Mouse (Mus musculus): Measurements from ENCODE around the gene Med25.

DNA sequence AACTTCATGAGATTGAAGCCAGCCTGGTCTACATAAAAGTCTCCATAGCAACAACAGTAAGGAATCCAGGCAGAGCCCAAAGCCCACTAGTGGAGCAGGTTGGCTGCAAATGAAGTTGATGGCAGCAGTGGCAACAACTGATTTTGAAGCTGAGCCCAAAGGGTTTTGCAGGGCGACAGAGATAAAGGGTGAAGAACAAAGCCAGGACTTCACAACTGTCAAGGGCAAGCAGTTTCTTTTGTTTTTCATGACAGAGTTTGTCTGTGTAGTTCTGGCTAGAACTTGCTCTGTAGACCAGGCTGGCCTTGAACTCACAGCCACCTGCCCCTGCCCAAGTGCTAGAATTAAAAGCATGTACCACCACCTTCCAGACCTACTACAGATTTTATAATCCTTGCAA, 21.3 kb downstream of the Med25 start:
- TF ChIP-seq CTCF (IDR thresholded peaks at IDR 0.05; ENCODE audit: low read depth) = no peak
- no peak for TF ChIP-seq EP300 (optimal IDR thresholded peaks at IDR 0.05)
